Comparison of ENCODE assay signal across 21 mouse cellular contexts in the genomic region with DNA sequence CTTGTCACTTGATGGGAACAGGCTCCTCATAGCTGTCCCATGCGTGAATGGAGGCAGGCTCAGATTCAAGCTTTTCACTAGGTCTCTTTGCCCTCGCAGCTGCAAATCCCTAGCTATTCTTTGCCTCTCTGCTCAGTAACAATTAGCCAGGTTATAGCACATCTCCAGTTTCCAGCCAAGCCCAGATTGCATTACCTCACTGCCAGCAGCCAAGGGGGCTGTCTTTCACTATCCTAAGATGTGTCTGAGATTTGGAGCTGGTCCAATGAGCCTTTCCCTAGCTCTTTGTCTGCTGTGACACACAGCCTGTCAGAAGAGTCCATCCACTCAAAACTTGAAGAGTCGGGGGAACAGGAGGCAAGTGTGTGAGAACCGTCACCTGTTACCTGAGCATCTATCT.
DNase-seq lines count a peak whose midpoint lies in the region; ATAC-seq and TF ChIP-seq lines count a peak whose summit lies in the region.
"Had no signal": no experiment of that assay in that cellular context is flagged by ENCODE, and none has a peak within 500 bp of the region (broad histone marks: within the 10 kb centered on the region; RNA-seq: fewer than 3 reads in every experiment).

No protein-coding gene starts in this region.

- H3K9me3 ChIP-seq in midbrain, embryonic 13.5 days, result no peaks in the 10 kb centered on the region
- 0 out of 2 replicates have a peak, but pooled peaks cover 5% of the 10 kb centered on the region for H3K9me3 ChIP-seq in midbrain, embryonic 14.5 days (ENCODE audit: control insufficient read depth, low read length)
- H3K9me3 ChIP-seq in forebrain, embryonic 12.5 days, result no peaks in the 10 kb centered on the region
- no peaks in the 10 kb centered on the region for H3K9me3 ChIP-seq in stomach, postnatal 0 days (ENCODE audit: control insufficient read depth, low read length)
- H3K9me3 ChIP-seq: heart, embryonic 12.5 days; limb, embryonic 10.5 days had no signal

- no peak overlapping the region for H3K4me3 ChIP-seq in cerebellum, adult 2 months (replicated peaks; ENCODE audit: insufficient read depth, low read depth, low read length)
- H3K4me3 ChIP-seq in midbrain, embryonic 13.5 days (replicated peaks), result no peak overlapping the region
- H3K4me3 ChIP-seq in midbrain, embryonic 14.5 days (replicated peaks; ENCODE audit: low read depth, low read length), result no peak overlapping the region
- no peak overlapping the region for H3K4me3 ChIP-seq in forebrain, embryonic 12.5 days (replicated peaks)
- no peak overlapping the region for H3K4me3 ChIP-seq in stomach, postnatal 0 days (ENCODE audit: low read depth, low read length)
- H3K4me3 ChIP-seq: heart, embryonic 12.5 days; limb, embryonic 10.5 days had no signal

- no peak overlapping the region for H3K27ac ChIP-seq in cerebellum, adult 2 months (ENCODE audit: insufficient read depth, low read length)
- no peak overlapping the region for H3K27ac ChIP-seq in midbrain, embryonic 13.5 days
- H3K27ac ChIP-seq in midbrain, embryonic 14.5 days (replicated peaks; ENCODE audit: low read depth, low read length), result no peak overlapping the region
- peak overlapping the region; percentile 59 for H3K27ac ChIP-seq in forebrain, embryonic 12.5 days
- no peak overlapping the region for H3K27ac ChIP-seq in stomach, postnatal 0 days (replicated peaks)
- H3K27ac ChIP-seq: kidney, postnatal 0 days; limb, embryonic 10.5 days had no signal

- ATAC-seq in midbrain, embryonic 13.5 days, result peak; percentile 40; the same call in 1 of the 2 replicates
- ATAC-seq in midbrain, embryonic 14.5 days (ENCODE audit: low FRiP score, low TSS enrichment), result no peak
- no peak; the same call in 1 of the 2 replicates for ATAC-seq in forebrain, embryonic 12.5 days (ENCODE audit: low FRiP score)
- no peak for ATAC-seq in granulocyte monocyte progenitor cell, adult 5-6 weeks (replicated peaks; ENCODE audit: poor library complexity, severe bottlenecking)
- no peak for ATAC-seq in stomach, postnatal 0 days (ENCODE audit: low FRiP score, low TSS enrichment)

- no peak overlapping the region for H3K4me2 ChIP-seq in midbrain, embryonic 13.5 days (replicated peaks)
- H3K4me2 ChIP-seq in midbrain, embryonic 14.5 days (ENCODE audit: low read length), result no peak overlapping the region
- no peak overlapping the region for H3K4me2 ChIP-seq in forebrain, embryonic 12.5 days
- no peak overlapping the region for H3K4me2 ChIP-seq in stomach, postnatal 0 days (replicated peaks; ENCODE audit: low read depth)
- H3K4me2 ChIP-seq: heart, embryonic 12.5 days; liver, embryonic 11.5 days had no signal

- 51% methylated on average over 4 of the region's 4 CpGs for WGBS in cerebellum, adult 2 months
- WGBS in midbrain, embryonic 13.5 days, result 70% methylated on average over 4 of the region's 4 CpGs
- 61% methylated on average over 4 of the region's 4 CpGs for WGBS in midbrain, embryonic 14.5 days
- WGBS in forebrain, embryonic 12.5 days, result 59% methylated on average over 4 of the region's 4 CpGs
- WGBS in stomach, postnatal 0 days, result 81% methylated on average over 4 of the region's 4 CpGs

- H3K27me3 ChIP-seq in cerebellum, adult 2 months (ENCODE audit: control insufficient read depth, insufficient read depth, low read length), result no peaks in the 10 kb centered on the region; the same call in 1 of the 2 replicates
- H3K27me3 ChIP-seq in midbrain, embryonic 13.5 days, result no peaks in the 10 kb centered on the region
- H3K27me3 ChIP-seq in midbrain, embryonic 14.5 days (ENCODE audit: control insufficient read depth, insufficient read depth, low read length), result no peaks in the 10 kb centered on the region
- no peaks in the 10 kb centered on the region for H3K27me3 ChIP-seq in forebrain, embryonic 12.5 days
- no peaks in the 10 kb centered on the region for H3K27me3 ChIP-seq in stomach, postnatal 0 days (ENCODE audit: control insufficient read depth, insufficient read depth, low read length)
- H3K27me3 ChIP-seq: CH12.LX; heart, embryonic 12.5 days had no signal

- no peak for TF ChIP-seq CTCF in cerebellum, adult 2 months (IDR thresholded peaks at IDR 0.05; ENCODE audit: borderline replicate concordance, insufficient read depth, low read depth, low read length)
- no peak for TF ChIP-seq CTCF in stomach, postnatal 0 days (IDR thresholded peaks at IDR 0.05; ENCODE audit: low read depth)

- H3K9ac ChIP-seq in midbrain, embryonic 13.5 days (replicated peaks), result no peak overlapping the region
- H3K9ac ChIP-seq in midbrain, embryonic 14.5 days (replicated peaks; ENCODE audit: low read length), result no peak overlapping the region
- H3K9ac ChIP-seq in forebrain, embryonic 12.5 days, result no peak overlapping the region
- no peak overlapping the region for H3K9ac ChIP-seq in stomach, postnatal 0 days (ENCODE audit: low read length)
- H3K9ac ChIP-seq: heart, embryonic 12.5 days had no signal

- H3K4me1 ChIP-seq in cerebellum, adult 2 months (ENCODE audit: control insufficient read depth, insufficient read depth, low read length), result no peaks in the 10 kb centered on the region; the same call in 1 of the 2 replicates
- no peaks in the 10 kb centered on the region for H3K4me1 ChIP-seq in midbrain, embryonic 13.5 days (replicated peaks)
- H3K4me1 ChIP-seq in midbrain, embryonic 14.5 days (ENCODE audit: control insufficient read depth, insufficient read depth, low read length), result no peaks in the 10 kb centered on the region
- H3K4me1 ChIP-seq in forebrain, embryonic 12.5 days, result peaks cover 16% of the 10 kb centered on the region; the same call in 1 of the 2 replicates
- H3K4me1 ChIP-seq in stomach, postnatal 0 days (replicated peaks; ENCODE audit: control insufficient read depth, insufficient read depth), result no peaks in the 10 kb centered on the region

- DNase-seq in cerebellum, postnatal 14 days, result peak; percentile 24 to 32
- no peak for DNase-seq in cerebellum, adult 2 months
- DNase-seq in midbrain, embryonic 14.5 days, result no peak
- DNase-seq in frontal cortex, postnatal 14 days (ENCODE audit: low spot score in 2 of 2), result no peak
- DNase-seq in stomach, postnatal 0 days (ENCODE audit: low spot score), result no peak
- DNase-seq: adrenal gland, postnatal 14 days; cerebellum, adult 8-10 months; heart, postnatal 36 days; kidney, adult 11 months; lung, adult 2 months; lung, postnatal 36 days; spleen, adult 18-20 months; thymus, adult 2 months had no signal

- no peaks in the 10 kb centered on the region for H3K36me3 ChIP-seq in midbrain, embryonic 13.5 days
- no peaks in the 10 kb centered on the region for H3K36me3 ChIP-seq in midbrain, embryonic 14.5 days (ENCODE audit: control insufficient read depth, insufficient read depth, low read length)
- no peaks in the 10 kb centered on the region for H3K36me3 ChIP-seq in forebrain, embryonic 12.5 days (replicated peaks)
- no peaks in the 10 kb centered on the region for H3K36me3 ChIP-seq in stomach, postnatal 0 days (ENCODE audit: control insufficient read depth, insufficient read depth, low read length)
- H3K36me3 ChIP-seq: heart, embryonic 12.5 days; limb, embryonic 10.5 days had no signal

- TF ChIP-seq EP300 in stomach, postnatal 0 days (optimal IDR thresholded peaks at IDR 0.05), result no peak

- TF ChIP-seq POLR2A in cerebellum, adult 2 months (IDR thresholded peaks at IDR 0.05; ENCODE audit: borderline replicate concordance, insufficient read depth, low read length), result no peak

Comparison
In these comparisons a context has a peak if more than half of its experiments do, and no peak if none do; other contexts are left out.
1. DNase-seq: peak in cerebellum, postnatal 14 days (2 of 2); none in cerebellum, adult 2 months (0 of 2), midbrain, embryonic 14.5 days (single experiment), frontal cortex, postnatal 14 days (0 of 2) and stomach, postnatal 0 days (single experiment).